Mouse (Mus musculus) cerebellum, adult 2 months (tissue): ENCODE results near the gene Ak8. TPM values are rescaled to one million over a fixed set of nuclear protein-coding genes. Genes with fewer than 3 reads are reported as not detected.

Experiments
- DNase-seq, 2 experiments: peaks; one replicate each; pipeline ENCODE4 v3.0.0; 2021
- H3K27ac ChIP-seq: fragments of 200-500 bp; 2 replicates; pipeline ENCODE4 v1.5.1; 2012; ENCODE audit warnings: low read length, control low read depth, inconsistent platforms; ENCODE audit not compliant: insufficient read depth
- H3K27me3 ChIP-seq: fragments of 200-500 bp; 2 replicates; pipeline ENCODE4 v1.6.1; 2012; ENCODE audit warnings: inconsistent platforms, mild to moderate bottlenecking, low read length, moderate library complexity; ENCODE audit not compliant: control insufficient read depth, insufficient read depth
- H3K4me1 ChIP-seq: fragments of 200-500 bp; 2 replicates; pipeline ENCODE4 v1.6.1; 2011; ENCODE audit warnings: low read length; ENCODE audit not compliant: control insufficient read depth, insufficient read depth
- H3K4me3 ChIP-seq: fragments of 200-500 bp; replicated peaks from 2 replicates; pipeline ENCODE3; 2011; ENCODE audit warnings: mild to moderate bottlenecking, low read depth, low read length, control low read depth; ENCODE audit not compliant: insufficient read depth
- CTCF ChIP-seq: fragments of 200-500 bp; IDR thresholded peaks from 2 replicates; pipeline ENCODE4 v1.5.1; 2011; ENCODE audit warnings: low read depth, mild to moderate bottlenecking, control low read depth, low read length, moderate library complexity, borderline replicate concordance; ENCODE audit not compliant: insufficient read depth
- POLR2A ChIP-seq: fragments of 200-500 bp; IDR thresholded peaks from 2 replicates; pipeline ENCODE4 v1.6.1; 2011; ENCODE audit warnings: low read length, control low read depth, borderline replicate concordance; ENCODE audit not compliant: insufficient read depth
- WGBS: fragments of 180-500 bp; shearing (Covaris S2); methylation state at CpG from one replicate; pipeline ENCODE4 v1.1.7; 2018; 5-methylcytosine and 5-hydroxymethylcytosine counted together
- polyA plus RNA-seq: library from polyadenylated mRNA; depleted of rRNA; stranded (reverse); fragments of >200 nt; gene quantifications from 2 replicates; pipeline ENCODE4 v1.2.3, GENCODE M21; 2012

The Ak8 gene
- polyA plus RNA-seq, 1 experiment = 0.70 TPM

GRCm38 (mm10) chr2:28759441-28759840 lies 59.5 kb downstream of the Ak8 start:
- Histone ChIP-seq H3K27ac (no peak overlapping the region), H3K4me1 (no peaks in the 10 kb centered on the region), H3K4me3 (no peak overlapping the region), H3K27me3 (no peaks in the 10 kb centered on the region)
- DNase-seq = no peak
- no peak for TF ChIP-seq CTCF
- no peak for TF ChIP-seq POLR2A
- WGBS = 42% methylated on average over 4 of the region's 4 CpGs

GRCm38 (mm10) chr2:28766590-28766989 lies 66.6 kb downstream of the Ak8 start:
- Histone ChIP-seq H3K27me3 (no peaks in the 10 kb centered on the region), H3K27ac (no peak overlapping the region), H3K4me1 (no peaks in the 10 kb centered on the region), H3K4me3 (no peak overlapping the region)
- no peak for DNase-seq
- TF ChIP-seq POLR2A (no peak), CTCF (no peak)
- 86% methylated on average over 4 of the region's 4 CpGs for WGBS

- 92% methylated on average over 2 of the region's 2 CpGs for WGBS
- no peak overlapping the region for H3K4me3 ChIP-seq
- DNase-seq = no peak
- H3K27ac ChIP-seq = no peak overlapping the region
- H3K4me1 ChIP-seq = no peaks in the 10 kb centered on the region
- no peaks in the 10 kb centered on the region for H3K27me3 ChIP-seq
- no peak for TF ChIP-seq POLR2A
- no peak for TF ChIP-seq CTCF
Observed at GRCm38 (mm10) chr2:28767041-28767440, 67.1 kb downstream of the Ak8 start.

- WGBS = 36% methylated on average over 5 of the region's 5 CpGs
- Histone ChIP-seq H3K27me3 (no peaks in the 10 kb centered on the region), H3K27ac (no peak overlapping the region), H3K4me1 (no peaks in the 10 kb centered on the region), H3K4me3 (no peak overlapping the region)
- no peak for TF ChIP-seq POLR2A
- TF ChIP-seq CTCF = no peak
- DNase-seq = no peak
Observed at GRCm38 (mm10) chr2:28770697-28771096, 70.7 kb downstream of the Ak8 start.

DNA sequence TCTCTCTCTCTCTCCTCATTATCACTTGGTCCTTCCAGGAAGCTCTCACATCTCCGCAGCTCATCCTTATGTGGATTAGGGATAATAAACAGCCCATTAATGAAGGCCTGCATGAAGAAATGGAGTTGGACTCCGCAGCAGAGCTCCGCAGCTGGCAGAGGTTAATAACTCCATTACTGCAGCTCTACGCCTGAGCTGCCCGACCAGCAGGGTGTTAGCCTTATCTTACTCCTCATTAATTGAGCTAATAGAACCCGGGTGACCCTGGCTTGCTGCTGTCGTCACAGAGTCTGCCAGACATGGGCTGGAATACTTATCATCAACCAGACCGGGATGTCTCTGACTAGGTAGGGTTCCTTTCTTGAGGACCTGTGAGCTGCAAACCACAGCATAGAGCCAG lies 74.1 kb downstream of the Ak8 start:
- H3K4me1 ChIP-seq = no peaks in the 10 kb centered on the region
- DNase-seq = no peak
- H3K27me3 ChIP-seq = no peaks in the 10 kb centered on the region
- TF ChIP-seq POLR2A = no peak
- no peak for TF ChIP-seq CTCF
- no peak overlapping the region for H3K27ac ChIP-seq
- no peak overlapping the region for H3K4me3 ChIP-seq
- WGBS = 63% methylated on average over 8 of the region's 8 CpGs

- TF ChIP-seq POLR2A (no peak), CTCF (no peak)
- DNase-seq = no peak
- Histone ChIP-seq H3K27me3 (no peaks in the 10 kb centered on the region), H3K27ac (no peak overlapping the region), H3K4me1 (no peaks in the 10 kb centered on the region; the same call in 1 of the 2 replicates), H3K4me3 (no peak overlapping the region)
- whole genome bisulfite sequencing = 64% methylated on average over 2 of the region's 2 CpGs
Observed at GRCm38 (mm10) chr2:28776728-28777127, 76.8 kb downstream of the Ak8 start.

DNA sequence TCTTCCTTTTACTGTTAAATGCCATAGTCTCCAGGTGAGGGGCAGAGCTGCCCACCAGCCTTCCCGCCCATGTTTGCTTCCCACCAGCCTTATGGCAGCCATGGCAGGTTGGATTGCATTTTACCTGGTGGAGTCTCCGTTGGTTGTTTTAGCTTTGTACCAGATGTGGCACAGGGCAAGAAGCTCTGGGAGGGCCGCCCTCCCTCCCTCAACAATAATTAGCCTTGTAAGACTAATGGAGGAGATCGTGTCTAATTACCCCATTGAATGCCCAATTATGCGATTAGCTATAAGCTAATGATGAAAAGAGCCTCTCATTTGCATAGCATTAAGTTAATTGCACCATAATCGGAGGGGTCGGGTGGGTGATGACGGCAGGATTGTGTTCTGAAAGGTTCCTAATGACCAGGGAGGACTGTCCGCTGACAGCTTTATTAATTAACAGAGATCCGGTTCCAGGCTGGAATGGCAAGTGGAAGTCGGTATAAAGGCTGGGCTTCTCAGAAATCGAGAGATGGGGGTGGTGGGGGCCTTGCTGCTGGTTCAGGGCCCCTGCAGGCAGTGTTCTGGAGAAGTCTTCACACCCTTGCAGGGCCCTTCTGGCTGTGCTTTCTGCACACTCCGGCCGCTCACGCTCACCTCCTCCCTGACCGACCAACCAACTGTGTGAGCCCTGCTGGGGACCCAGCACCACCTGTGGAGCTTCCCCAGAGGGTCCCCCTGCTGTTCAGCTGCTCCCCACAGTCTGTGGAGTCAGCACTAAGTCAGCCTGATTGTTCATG lies 80.2 kb downstream of the Ak8 start:
- no peak overlapping the region for H3K4me3 ChIP-seq
- 62% methylated on average over 16 of the region's 16 CpGs for WGBS
- H3K4me1 ChIP-seq = no peaks in the 10 kb centered on the region; the same call in 1 of the 2 replicates
- TF ChIP-seq POLR2A = no peak
- no peak for TF ChIP-seq CTCF
- no peak for DNase-seq
- no peaks in the 10 kb centered on the region for H3K27me3 ChIP-seq
- no peak overlapping the region for H3K27ac ChIP-seq

DNA sequence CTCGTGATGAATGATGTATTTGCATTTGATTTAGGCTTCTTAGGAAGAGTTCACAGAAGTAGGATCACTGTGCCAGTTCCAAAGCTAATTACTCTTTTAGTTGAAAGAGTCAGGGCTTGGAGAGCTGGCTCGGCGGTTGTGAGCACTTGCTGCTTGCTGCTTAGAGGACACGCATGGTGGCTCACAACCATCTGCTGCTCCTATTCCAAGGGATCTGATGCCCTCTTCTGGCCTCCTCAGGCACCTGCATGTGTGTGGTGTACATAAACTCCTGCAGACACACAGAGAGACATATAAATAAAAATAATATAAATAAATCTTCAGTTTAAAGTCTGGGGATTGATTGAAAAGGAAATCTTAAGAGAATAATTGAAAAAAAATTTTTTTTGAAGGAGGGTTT lies 81.3 kb downstream of the Ak8 start:
- DNase-seq = no peak
- H3K27ac ChIP-seq = no peak overlapping the region
- no peak overlapping the region for H3K4me3 ChIP-seq
- TF ChIP-seq CTCF = no peak
- no peak for TF ChIP-seq POLR2A
- no peaks in the 10 kb centered on the region; the same call in 1 of the 2 replicates for H3K4me1 ChIP-seq
- H3K27me3 ChIP-seq = no peaks in the 10 kb centered on the region
- 47% methylated on average over 4 of the region's 4 CpGs for WGBS
